Mouse (Mus musculus) megakaryocyte, adult 5-6 weeks (primary cell): ENCODE results near the gene Gpsm3. TPM values are rescaled to one million over a fixed set of nuclear protein-coding genes. Genes with fewer than 3 reads are reported as not detected.

Experiments used
- ATAC-seq: 2 replicates; pipeline ENCODE4 v1.8.0; 2016; ENCODE audit warnings: mild to moderate bottlenecking, inconsistent platforms; ENCODE audit not compliant: poor library complexity, severe bottlenecking
- total RNA-seq, 2 experiments: library from RNA; stranded (forward) in 1 of 2; stranded (reverse) in 1 of 2; fragments of 153-499, 151-499 nt in 1 of 2; fragments of 221-1000, 200-1000 nt in 1 of 2; gene quantifications; 2 replicates each; pipeline versions ENCODE4 v1.2.3 to v1.2.4; 2015 to 2017

The Gpsm3 gene
- total RNA-seq, 2 experiments from 2014 or later = 75.7 to 248 TPM

DNA sequence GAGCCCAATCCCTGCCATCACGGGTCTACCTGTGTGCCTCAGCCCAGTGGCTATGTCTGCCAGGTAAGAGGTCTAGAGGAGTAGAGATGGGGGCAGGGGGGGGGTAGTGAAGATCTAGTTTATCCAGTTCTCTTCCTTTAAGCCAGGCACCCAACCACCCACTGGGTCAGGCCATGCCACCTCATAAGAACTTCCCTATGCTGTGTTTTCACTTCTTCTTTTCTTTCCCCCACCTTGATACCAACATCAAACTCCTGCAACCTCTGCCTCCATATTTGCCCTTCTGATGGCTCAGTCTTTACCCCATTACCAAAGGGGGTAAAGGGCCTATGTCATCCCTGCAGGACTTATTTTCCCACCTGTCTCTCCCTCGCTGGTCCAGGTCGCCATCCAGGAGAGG is 11.5 kb upstream of the Gpsm3 start:
- peak; percentile 83 for ATAC-seq

DNA sequence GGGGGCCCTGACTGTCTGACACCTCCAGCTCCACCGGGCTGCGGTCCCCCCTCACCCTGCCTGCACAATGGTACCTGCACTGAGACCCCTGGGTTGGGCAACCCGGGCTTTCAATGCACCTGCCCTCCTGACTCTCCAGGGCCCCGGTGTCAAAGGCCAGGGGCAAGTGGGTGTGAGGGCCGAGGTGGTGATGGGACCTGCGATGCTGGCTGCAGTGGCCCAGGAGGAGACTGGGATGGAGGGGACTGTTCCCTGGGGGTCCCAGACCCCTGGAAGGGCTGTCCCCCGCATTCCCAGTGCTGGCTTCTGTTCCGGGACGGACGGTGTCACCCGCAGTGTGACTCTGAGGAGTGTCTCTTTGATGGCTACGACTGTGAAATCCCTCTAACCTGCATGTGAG is 7.1 kb upstream of the Gpsm3 start:
- no peak for ATAC-seq

DNA sequence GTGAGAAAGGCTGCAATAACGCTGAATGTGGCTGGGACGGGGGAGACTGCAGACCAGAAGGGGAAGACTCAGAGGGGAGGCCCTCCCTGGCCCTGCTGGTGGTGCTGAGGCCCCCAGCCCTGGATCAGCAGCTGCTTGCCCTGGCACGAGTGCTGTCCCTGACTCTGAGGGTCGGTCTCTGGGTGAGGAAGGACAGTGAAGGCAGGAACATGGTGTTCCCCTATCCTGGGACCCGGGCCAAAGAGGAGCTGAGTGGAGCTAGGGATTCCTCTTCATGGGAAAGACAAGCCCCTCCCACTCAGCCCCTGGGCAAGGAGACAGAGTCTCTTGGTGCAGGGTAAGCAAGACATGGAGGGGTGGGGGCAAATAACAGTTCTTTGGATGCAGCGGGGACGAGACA is 6.2 kb upstream of the Gpsm3 start:
- ATAC-seq = no peak

DNA sequence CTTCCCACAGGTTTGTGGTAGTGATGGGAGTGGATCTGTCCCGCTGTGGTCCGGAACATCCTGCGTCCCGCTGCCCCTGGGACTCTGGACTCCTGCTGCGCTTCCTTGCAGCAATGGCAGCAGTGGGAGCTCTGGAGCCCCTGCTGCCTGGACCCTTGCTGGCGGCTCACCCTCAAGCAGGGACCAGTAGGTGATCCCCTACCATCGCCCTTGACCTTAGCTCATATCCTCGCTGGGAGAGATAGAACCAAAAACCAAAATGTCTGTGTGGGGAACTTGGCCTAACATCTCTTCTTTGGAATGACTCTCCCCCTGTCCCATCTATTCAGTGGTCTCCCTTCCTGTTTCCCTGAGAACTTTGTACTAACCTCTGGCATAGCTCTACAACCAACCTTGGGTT is 5.8 kb upstream of the Gpsm3 start:
- ATAC-seq = no peak

DNA sequence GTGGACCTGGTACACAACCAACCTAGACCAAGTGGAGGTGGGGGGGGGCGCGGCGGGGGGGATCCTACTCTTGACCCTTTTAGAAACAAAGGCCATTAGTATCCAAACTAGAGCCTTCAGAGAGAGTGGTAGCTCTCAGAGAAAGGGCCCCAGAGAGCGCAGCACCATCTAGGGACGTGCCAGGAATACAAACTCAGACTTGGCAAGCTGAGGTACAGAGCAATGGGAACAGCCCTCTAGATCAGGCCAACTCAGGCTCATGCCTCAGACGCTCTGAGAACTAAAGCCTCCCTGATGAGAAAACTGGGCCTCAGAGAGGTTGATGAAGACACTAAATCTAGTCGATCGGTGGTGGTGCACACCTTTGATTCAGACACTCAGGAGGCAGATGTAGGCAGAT is 4.5 kb upstream of the Gpsm3 start:
- no peak for ATAC-seq

DNA sequence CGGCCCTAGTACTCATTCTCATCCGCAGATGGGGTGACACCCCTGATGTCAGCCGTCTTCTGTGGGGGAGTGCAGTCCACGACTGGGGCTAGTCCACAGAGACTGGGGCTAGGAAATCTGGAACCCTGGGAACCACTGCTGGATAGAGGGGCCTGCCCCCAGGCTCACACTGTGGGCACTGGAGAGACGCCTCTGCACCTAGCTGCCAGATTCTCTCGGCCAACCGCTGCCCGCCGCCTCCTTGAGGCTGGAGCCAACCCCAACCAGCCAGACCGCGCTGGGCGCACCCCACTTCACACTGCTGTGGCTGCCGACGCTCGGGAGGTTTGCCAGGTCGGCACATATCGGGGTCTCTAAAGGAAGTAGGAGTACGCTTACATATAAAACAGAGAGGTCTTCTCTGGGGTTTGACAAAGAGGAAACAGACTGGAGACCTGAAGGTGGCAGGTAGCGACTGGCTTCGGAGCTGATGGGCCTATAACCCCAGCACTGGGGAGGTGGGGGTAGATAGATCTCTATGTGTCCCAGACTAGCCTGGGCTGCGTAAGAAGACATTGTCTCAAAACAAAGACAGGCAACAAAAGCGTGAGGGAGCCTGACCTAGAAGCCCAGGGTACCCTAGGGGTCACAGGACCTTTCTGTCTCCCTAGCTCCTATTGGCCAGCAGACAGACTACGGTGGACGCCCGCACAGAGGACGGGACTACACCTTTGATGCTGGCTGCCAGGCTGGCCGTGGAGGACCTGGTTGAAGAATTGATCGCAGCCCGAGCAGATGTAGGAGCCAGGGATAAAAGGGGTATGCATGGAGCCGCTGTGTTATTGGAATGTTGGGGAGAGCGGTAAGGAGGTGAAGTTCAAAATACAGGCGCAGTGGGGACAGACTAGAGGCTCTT is 3.5 kb upstream of the Gpsm3 start:
- no peak for ATAC-seq

DNA sequence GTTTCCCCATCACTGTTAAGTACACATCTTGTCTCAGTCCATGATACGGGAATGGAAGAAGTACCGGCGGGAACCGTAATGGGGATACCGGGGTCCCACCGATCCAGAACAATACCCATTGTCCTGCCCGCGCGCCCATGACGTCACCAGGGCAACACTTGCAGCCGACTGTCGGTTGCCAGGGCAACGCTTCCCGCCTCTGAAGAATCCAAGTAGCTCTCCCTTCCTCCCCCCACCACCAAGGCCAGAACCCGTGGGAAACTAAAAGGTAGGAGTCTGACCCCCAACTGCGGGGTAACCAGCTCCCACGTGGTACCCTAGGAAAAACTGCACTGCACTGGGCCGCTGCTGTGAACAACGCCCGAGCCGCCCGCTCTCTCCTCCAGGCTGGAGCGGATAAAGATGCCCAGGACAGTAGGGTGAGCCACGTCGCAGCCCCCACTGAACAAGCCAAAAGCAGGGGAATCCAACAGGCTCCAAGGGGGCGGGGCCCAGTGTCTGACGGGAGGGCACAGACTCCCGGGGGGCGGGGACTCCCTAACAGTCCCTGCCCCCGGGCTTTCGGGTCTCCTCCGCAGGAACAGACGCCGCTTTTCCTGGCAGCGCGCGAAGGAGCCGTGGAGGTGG is 2.7 kb upstream of the Gpsm3 start:
- peak; percentile 24 for ATAC-seq

DNA sequence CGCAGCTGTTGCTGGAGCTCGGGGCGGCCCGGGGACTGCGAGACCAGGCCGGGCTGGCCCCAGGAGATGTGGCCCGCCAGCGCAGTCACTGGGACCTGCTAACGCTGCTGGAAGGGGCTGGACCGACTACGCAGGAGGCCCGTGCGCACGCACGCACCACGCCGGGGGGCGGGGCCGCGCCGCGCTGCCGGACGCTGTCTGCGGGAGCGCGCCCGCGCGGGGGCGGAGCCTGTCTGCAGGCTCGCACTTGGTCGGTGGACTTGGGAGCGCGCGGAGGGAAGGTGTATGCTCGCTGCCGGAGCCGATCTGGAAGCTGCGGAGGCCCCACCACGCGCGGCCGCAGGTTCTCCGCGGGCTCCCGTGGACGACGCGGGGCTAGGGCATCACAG is 2.2 kb upstream of the Gpsm3 start:
- peak; percentile 72 for ATAC-seq

DNA sequence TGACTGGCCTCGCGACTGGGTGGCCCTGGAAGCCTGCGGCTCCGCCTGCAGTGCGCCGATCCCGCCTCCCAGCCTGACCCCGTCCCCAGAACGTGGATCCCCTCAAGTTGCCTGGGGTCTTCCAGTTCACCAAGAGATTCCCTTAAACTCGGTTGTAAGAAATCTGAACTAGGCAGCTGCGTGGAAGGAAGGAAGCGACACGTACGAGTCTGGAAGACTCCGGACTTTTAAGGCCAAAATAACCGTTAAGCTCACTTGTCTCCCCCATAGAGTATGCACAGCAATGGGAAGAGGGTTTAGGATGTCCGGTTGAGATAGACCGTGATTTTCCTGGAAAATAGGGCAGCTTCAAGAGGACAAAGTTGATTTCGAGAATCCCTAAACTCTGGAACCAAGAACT is 1.8 kb upstream of the Gpsm3 start:
- no peak for ATAC-seq

DNA sequence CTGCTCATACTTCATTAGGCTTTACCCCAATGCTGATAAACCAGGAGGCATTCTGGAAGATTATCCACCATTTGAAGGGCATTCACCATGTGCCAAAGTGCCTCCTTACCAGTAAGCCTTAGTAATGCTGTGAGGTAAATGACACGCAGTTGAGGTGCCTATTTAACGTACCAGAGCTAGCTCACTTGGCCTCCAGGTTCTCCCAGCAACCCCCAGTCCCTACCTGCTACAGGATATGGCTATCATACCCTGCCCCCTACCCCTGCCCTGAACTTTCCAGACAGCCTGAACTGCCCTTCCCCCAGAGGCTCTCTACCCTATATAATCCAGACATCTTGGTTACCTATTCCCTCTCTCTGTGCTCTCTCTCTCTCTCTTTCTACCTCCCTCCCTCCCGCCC is 839 bp upstream of the Gpsm3 start:
- no peak for ATAC-seq

DNA sequence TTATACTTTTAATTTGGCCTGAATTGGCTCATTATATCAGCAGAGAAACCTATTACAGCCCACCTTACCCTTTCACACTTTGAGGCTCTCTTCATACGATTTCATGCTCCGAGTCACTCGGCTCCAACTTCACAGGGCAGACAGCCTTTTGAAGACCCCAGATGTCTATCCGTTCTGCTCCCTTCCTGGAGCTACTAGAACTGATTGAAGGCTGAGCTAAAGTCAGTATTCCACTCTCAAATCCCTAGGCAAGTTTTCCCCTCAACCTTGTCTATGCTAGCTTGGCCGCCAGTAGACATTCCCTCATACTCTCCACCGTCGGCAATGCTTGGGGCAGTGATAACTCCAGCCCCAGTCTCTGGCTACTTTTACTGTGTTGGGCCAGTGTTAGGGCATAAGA is 400 bp upstream of the Gpsm3 start:
- ATAC-seq = no peak

DNA sequence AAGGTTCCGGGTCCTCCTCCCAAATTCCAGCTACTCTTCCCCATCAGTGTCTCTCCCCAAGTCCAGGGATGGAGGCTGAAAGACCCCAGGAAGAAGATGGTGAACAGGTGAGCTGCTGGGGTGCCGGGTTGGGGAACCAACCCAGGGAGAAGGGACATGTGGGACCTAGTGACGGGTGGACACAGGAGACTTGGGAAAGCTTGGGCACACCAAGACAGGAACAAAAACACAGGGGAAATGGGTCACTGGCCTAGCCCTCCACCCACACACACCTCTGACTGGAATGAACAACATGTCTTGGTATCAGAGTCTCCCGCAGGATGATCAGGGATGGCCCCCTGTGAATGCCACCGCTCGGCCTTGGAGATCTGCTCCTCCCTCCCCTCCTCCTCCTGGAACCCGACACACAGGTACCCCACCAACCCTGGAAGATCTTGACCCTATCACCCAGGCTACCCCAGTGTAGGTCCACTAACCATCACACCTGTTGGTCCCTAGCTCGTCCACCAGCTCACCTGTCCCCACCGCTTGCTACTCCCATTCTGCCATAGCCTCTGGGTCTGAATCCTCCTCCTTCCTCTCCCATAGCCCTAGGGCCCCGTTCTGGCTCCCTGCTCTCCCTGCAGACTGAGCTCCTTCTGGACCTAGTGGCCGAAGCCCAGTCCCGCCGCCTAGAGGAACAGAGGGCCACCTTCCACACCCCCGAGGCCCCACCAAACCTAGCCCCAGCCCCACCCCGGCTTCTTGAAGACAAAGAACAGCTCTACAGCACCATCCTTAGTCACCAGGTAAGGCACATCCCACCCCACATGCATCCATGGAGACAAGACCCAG is 765 bp downstream of the Gpsm3 start:
- no peak for ATAC-seq

DNA sequence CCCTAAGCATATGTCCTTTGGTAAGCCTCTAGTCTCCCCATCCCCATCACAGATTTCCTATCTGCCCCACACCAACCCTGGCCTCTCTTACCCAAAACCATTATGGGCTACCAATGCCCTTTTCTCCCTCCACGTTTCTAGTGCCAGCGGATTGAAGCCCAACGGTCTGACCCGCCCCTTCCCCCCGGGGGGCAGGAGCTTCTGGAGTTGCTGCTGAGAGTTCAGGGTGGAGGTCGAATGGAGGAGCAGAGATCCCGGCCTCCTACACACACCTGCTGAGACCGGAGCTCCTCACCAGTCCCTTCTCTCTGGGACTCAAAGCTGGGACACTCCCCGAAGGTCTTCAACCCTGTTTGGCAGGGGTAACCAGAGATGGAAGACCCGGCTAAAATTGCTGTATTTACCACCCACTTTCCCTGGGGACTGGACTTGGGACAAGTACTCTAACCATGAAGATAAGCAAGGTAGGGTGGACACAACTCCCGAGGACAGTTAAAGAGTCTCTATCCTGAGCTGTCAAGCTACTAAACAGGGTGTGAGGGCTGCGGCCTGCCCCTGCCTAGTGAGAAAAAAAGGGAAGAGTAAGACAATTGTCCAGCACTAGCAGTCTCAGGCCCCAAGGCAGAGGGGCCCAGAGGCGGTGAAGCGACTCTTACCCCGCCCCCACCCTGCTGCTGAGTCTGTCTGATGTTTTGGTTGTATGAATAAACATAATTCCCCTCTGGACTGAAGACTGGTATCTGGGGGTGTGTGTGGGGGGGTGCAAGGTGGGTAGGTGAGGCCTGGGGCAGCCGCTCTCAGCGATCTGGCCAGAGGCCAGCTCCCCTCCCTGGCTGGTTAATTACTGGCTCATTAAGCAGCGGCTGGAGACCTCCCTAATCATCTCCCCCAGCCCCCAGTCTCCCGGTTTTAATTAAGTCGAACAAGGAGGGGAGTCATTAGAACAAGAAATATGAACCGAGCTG is 1.7 kb downstream of the Gpsm3 start, which contains the start of gene Pbx2:
Gene Pbx2 (plus strand): TSS at position 238 of the 965 bp plus-strand sequence.
- ATAC-seq = peak; percentile 9; the same call in 1 of the 2 replicates

DNA sequence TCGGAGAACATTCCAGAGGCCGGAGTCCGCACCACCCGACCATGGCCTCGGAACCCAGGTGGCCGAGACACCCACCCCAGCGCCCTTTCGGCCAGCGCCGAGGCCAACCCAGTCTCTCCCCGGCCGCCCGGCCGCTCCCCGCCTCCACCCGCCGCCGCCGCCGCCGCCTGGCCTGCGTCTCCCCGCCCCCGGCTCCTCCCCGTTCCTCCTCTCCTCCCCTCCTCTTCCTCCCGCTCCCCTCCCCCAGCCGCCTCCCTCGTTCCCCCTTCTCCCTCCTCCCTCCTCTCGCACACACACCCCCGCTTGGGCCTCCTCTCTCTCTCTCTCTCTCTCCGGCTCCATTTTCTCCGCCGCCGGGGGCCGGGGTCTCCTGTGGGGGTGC is 2.4 kb downstream of the Gpsm3 start:
- peak; percentile 69 for ATAC-seq

DNA sequence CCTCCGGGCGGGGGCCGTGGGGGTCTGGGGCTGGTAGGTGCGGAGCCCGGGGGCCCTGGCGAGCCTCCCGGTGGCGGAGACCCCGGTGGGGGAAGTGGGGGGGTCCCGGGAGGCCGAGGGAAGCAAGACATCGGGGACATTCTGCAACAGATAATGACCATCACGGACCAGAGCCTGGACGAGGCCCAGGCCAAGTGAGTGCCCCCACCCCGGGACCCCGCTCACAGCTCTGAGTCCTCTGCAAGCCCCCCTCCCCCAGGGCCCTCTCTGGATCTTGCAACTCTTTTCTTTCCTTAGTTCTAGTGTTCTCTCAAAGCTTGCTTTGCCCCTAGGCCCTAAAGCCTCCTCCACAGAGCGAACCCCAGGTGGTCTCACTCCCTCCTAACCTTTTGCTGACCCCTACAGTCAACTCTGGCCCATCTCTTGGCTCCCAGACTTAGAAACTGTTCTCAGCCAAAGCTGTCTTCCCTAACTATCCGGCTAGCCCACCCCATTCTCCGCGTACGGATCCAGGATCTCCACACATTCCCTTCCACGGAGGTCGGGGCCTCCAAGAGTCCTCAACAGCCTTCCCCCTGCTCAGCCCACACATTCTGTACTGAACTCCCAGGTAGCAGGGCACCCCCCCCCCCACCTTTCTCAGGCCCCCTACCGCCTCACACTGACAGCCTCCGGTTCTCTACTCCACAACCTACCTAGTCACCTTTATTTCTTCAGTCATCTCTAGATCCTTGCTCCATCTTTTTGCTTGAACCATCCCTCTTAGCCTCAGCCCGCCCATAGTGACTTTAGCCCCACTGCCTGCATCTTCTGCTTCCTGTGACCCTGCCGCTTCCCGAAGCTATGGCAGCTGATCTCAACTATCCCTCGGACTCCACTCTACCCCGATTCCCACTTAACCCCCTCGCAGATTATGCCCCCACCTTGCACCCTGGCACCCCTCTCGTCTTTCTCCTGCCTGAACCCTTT is 3.3 kb downstream of the Gpsm3 start:
- ATAC-seq = no peak

DNA sequence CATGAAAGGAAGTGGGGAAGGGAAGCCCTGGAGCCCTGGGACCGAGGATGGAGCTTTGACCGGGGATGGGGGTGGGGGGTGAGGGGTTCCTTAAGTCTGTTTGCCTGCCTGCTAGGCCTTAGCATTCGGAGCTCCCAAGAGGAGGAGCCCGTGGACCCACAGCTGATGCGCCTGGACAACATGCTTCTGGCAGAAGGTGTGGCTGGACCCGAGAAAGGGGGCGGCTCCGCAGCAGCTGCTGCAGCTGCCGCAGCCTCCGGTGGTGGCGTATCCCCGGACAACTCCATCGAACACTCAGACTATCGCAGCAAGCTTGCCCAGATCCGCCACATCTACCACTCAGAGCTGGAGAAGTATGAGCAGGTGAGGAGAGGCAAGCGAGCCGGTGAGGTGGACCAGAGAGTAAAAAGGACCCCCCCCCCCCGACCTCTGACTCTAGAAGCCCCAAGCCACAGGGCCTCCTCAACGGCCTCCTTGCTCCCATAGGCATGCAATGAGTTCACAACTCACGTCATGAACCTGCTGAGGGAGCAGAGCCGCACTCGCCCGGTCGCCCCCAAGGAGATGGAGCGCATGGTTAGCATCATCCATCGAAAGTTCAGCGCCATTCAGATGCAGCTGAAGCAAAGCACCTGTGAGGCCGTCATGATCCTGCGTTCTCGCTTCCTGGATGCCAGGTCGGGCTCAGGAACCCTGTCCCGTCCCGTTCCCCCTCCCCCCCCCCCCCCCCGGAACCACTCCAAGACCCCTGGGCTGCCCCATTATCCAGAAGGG is 4.3 kb downstream of the Gpsm3 start:
- no peak for ATAC-seq

DNA sequence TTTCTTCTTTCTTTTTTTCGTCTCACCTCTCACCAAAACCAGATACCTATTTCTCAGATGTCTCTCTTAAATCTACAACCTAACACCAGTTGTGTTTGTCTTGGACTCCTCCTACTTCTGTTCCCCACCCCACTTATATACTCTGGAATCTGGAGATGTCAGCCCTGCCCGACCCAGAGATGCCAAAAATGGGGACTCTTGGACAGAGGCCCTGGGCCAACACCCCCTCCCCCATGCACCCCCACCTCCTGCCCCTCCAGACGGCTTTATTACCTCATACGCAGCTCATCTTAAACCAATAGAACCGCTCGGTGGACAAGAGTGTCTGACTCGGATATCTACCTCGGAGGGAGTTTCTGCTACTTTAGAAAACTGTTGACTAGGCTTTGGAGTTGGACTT is 6.5 kb downstream of the Gpsm3 start:
- no peak for ATAC-seq

DNA sequence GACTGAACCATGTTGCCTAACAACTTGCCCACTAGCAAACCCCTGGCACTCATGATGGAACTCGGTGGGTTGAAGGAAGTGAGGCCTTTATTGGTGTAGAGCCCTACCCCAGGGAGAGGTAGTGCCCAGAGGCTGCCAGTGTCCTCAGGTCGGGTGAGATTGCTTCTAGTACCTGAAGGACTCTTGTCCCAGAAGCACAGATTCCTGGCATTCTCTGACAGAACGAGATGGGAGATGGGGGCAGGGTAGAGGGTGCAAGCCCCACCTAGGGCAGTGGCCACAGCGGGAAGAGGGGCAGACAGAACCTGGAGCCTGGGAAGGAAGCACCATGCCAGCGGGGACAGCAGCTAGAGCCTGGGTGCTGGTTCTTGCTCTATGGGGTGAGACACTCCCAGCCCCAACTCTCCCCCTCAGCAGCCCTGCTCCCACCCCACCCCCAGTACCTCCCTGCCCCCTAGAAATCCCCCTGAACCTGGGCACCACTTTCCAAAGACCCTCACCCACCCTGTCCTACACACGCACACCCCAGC is 8.0 kb downstream of the Gpsm3 start, which contains the start of gene Ager:
Gene Ager (plus strand): TSS at position 297 of the 530 bp plus-strand sequence.
- ATAC-seq = no peak
